Mouse (Mus musculus) activated CD4-positive, CD25-positive, alpha-beta regulatory T cell, adult 4 months (primary cell): Measurements from ENCODE around the gene Gm30191. TPM values are rescaled to one million over a fixed set of nuclear protein-coding genes. Genes with fewer than 3 reads are reported as not detected.
"Not testable (repeated sequence)": the region's sequence is repeated elsewhere in the genome, so short reads cannot be mapped to it uniquely, and the experiment has no call there.

Experiments
- ATAC-seq: one replicate; pipeline ENCODE4 v1.8.0; 2017
- polyA plus RNA-seq, 2 experiments: library from polyadenylated mRNA; unstranded; fragments of 100-300 nt; shearing (Covaris generic); gene quantifications; one replicate each; pipeline ENCODE4 v1.2.1; 2017

Gm30191 gene
- polyA plus RNA-seq, 2 experiments from 2014 or later: not detected

DNA sequence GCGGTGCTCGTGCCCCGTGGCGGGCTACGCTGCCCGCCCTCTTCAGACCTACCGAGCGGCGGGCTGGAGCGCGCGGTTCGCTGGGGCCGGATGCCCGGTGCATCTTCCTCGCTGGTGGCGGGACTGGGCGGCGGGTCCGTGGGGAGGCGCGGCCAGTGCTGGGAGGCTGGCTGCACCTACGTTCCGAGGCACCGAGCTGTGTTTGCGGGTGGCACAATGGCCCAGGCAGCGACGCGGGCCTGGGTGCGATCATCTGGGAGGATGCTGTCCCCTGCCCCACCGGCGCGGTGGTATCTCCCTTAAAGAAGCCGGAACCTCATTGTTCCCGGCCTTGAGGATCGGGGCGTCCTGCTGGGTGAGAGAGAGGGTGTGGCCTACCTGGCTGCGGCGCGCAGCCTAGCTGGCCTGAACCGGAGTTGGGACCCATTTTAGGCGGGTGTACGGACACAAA, 40.9 kb downstream of the Gm30191 start, which contains the start of gene Pdik1l:
TSS of gene Pdik1l (minus strand) at position 321 of the 451 bp plus-strand sequence.
- peak; percentile 76 for ATAC-seq

DNA sequence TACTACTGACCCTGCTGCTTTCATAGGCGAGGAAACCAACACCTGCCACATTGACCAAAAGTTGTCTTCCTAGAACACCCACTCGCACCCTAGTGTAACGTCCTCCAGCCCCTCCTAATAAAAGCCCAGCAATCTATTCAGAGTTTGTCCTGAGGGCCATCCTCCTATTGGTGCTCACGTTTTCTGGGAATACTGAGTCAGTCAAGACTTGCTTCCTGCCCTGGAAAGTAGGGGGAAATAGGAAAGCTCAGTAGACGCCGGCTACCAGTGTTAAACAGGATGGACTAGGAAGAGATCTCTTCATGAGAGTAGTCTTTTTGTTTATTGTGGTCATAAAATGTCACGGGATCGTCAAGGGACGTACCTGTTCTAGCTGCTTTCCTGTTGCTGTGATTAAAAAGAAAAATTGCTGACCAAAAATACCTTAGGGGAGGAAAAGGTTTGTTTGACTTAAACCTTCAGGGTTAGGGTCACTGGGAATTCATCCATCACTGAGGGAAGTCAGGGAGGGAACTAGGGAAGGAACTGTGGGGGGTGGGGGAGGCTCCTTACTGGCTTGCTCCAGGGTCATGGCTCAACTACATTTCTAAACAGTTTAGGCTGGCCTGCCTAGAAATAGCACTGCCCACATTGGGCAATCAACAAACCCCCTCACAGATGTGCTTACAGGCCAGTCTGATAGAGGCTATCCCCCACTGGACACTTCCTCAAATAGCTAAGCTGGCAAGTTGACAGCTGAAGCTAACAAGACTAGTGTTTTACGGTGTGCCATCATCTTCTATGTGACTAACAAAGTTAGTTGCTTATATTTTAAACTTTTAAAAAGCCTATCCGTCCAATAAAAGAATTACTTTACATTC, 41.9 kb downstream of the Gm30191 start:
- ATAC-seq: no peak

DNA sequence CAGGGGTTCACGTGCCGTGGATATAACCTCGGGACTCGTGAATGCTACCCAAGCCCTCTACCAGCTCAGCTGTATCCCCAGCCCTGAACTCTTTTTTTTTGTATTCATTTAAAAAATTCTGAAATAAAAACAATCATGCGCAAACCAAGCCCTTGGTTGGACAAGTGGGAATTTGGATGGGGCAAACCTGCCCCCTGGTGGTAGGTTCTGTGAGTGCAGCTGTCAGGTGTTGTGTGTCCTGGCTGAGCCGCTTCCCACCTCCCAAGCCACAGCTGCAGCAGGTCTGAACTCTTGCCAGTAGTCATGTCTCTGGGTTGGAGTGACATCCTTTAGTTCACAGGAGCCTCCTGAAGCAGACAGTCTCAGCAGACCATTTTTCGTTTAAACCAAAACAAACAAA, 45.3 kb downstream of the Gm30191 start:
- no peak for ATAC-seq

DNA sequence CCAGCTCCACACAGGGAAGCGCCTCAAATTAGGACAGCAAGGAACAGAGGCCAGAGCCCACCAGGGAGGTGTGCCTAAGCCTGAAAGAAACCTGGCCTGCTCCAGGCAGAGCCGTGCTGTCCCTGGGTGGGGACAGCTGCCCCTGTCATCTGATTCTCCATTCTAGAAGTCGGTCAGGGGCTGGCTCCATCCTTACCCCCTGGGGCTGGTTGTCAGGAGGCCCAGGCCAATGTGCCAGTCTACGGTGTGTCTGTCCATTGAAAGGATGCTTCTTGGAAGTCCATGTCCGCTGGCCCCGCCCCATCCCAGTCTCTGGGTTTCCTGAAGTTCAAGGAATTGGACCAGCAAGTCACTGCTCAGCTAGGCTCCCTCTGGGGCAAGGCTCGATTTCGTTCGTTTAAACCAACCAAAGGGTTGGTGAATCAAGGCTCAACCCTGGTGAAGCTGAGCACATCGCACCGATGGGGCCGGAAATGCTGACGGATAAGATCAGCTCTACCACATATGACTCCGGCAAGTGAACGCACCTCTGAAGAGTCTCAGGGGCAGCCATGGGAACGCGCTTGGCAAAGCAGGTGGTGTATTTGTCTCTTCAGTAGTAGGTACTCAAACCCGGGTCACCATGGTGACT, 46.4 kb downstream of the Gm30191 start:
- no peak for ATAC-seq

DNA sequence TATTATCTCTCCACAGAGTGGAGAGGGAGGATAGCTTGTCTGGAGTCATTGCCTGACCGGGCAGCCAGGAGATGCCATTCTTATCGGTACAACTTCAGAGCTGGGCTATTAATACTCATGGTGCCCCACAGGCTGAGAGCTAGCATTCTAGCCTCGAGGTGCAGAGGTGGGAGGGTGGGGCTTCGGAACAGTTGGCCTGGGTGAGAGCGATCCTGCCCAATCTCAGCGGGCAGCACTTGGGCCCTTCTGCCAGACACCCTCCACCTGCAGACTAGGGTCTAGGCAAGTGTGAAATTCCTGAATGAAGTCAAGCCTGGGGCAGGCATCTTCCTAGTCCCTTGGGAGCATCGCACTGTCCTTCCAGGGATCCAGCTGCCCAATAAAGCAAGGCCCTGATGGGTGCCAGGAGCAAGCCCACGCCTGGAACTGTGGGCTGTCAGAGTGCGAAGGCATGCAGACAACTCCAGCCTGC, 47.0 kb downstream of the Gm30191 start:
- no peak for ATAC-seq

DNA sequence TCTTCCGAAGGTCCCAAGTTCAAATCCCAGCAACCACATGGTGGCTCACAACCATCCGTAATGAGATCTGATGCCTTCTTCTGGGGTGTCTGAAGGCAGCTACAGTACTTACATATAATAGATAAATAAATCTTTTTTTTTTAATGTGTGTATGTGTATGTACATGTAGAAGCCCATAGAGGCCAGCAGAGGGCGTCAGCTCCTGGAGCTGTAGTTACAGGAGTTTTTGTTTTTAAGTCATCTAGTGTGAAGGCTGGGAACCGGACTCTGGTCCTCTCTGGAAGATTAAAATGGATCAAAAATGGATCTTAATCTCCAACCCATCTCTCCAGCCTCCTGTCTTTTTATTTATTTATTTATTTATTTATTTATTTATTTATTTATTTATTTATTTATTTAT, 49.4 kb downstream of the Gm30191 start:
- ATAC-seq: not testable (repeated sequence)

DNA sequence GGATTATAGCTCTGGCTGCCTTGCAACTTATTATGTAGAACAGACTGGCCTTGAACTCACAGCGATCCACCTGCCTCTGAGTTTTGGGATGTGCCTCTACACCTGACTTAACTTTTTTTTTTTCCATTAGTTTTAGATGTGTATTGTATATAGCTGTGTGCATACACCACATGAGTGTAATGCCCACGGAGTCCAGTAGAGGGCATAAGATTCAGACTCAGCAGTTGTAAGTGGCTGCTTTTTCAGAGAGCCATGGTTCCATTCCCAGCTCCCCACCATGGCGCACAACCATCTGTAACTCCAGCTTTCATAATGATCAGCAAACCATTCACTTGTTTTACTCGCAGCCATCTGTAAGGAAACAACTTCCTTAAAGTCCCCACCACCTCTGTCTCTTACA, 49.8 kb downstream of the Gm30191 start:
- no peak for ATAC-seq

DNA sequence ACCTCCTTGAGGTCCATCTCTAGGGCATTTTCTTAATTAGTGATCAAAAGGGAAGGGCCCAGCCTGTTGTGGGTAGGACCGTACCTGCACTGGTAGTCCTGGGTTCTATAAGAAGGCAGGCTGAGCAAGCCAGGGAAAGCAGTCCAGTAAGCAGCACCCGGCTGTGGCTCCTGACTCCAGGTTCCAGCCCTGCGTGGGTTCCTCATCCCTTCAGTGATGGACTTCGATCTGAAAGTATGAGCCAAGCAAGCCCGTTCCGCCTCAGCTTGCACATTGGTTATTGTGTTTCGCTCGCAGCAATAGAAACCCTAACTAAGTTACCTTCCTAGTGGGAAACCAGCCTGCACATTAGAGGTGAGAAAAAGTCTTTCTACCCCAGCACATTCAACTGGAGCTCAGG, 50.6 kb downstream of the Gm30191 start:
- ATAC-seq: no peak

DNA sequence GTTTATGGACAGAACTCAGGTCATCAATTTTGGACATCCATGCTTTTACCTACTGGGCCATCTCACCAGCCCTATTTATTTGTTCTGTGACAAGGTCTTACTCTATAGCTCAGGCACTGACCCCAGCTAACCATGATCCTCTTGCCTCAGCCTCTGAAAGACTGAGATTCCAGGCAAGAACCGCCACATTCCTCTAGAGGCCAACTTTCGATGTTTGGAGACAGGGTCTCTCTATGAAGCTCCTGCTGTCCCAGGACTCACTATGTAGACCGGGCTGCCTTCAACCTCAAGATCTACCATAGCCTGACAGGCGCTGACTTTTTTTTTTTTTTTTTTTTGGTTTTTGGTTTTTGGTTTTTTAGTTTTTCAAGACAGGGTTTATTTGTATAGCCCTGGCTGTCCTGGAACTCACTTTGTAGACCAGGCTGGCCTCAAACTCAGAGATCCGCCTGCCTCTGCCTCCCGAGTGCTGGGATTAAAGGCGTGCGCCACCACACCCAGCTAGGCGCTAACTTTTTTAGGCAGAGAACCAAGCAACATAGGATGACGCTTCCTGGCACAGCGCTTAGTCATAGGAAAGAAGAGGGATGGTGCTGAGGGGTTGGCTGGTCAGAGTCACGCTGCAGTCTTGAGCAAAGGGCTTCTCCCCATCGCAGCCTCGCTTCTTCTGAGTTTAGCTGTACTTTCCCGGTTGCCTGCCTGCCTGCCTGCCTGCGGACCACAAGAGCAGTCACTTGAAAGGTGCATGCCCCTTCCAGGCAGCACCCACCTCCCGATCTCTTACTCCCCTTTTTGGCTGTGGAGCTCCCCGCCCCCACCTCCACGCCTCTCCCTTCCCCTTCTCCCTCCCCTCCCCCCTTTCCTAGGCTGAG, 52.1 kb downstream of the Gm30191 start:
- ATAC-seq: no peak

DNA sequence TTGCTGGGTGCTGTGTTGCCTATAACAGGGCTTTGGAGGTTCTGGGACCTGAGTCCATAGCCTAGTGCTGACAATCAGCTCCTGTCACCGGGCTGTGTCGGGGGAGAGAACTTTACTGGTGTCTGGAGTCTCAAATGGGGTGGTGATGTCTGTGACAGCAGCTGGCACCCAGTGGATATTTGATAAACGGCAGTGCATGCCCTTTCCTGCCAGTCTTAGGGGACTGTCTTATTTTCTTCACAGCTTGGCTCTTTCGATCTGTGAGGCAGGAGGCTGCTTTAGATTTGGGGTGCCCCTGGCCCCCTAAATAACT, 52.7 kb downstream of the Gm30191 start:
- no peak for ATAC-seq

Other genes with a start within 250 kb of the Gm30191 start
- 10 to 100 TPM; 16.7 to 20.0 TPM for gene Dhdds, start 246.0 kb upstream of the Gm30191 start, polyA plus RNA-seq
- not detected for gene Lin28a, start 228.1 kb upstream of the Gm30191 start, polyA plus RNA-seq
- under 1 TPM; 0.33 to 0.37 TPM for gene Zfp683, start 193.1 kb upstream of the Gm30191 start, polyA plus RNA-seq
- gene Crybg2, start 186.1 kb upstream of the Gm30191 start, polyA plus RNA-seq: 10 to 100 TPM; 15.7 to 20.2 TPM
- gene Cd52, start 151.9 kb upstream of the Gm30191 start, polyA plus RNA-seq: 1,000 to 10,000 TPM; 3,607 to 4,442 TPM
- 10 to 100 TPM; 33.7 to 34.2 TPM for gene Ubxn11, start 144.4 kb upstream of the Gm30191 start, polyA plus RNA-seq
- gene Sh3bgrl3, start 118.1 kb upstream of the Gm30191 start, polyA plus RNA-seq: 1,000 to 10,000 TPM; 1,097 to 1,279 TPM
- 100 to 1,000 TPM in 1 of 2 experiments, 10 to 100 TPM in 1; 63.2 to 139 TPM for gene Cep85, start 59.8 kb upstream of the Gm30191 start, polyA plus RNA-seq
- gene Gm7534, start 43.9 kb upstream of the Gm30191 start, polyA plus RNA-seq: under 1 TPM in 1 of 2 experiments, not detected in 1; 0.15 TPM
- not detected for gene Catsper4, start 19.6 kb upstream of the Gm30191 start, polyA plus RNA-seq
- not detected for gene Cnksr1, start 8.5 kb upstream of the Gm30191 start, polyA plus RNA-seq
- gene E130218I03Rik, start 3.3 kb upstream of the Gm30191 start, polyA plus RNA-seq: 1 to 10 TPM in 1 of 2 experiments, under 1 TPM in 1; 0.37 to 6.4 TPM
- 1 to 10 TPM; 5.1 to 6.4 TPM for gene Zfp593, start 1.3 kb upstream of the Gm30191 start, polyA plus RNA-seq
- gene Grrp1, start 7.2 kb downstream of the Gm30191 start, polyA plus RNA-seq: not detected
- 10 to 100 TPM; 17.2 to 19.1 TPM for gene Pdik1l, start 41.0 kb downstream of the Gm30191 start, polyA plus RNA-seq
- not detected for gene Trim63, start 68.2 kb downstream of the Gm30191 start, polyA plus RNA-seq
- under 1 TPM; 0.24 to 0.85 TPM for gene Slc30a2, start 96.2 kb downstream of the Gm30191 start, polyA plus RNA-seq
- gene Extl1, start 136.9 kb downstream of the Gm30191 start, polyA plus RNA-seq: 1 to 10 TPM in 1 of 2 experiments, under 1 TPM in 1; 0.16 to 1.4 TPM
- under 1 TPM; 0.70 to 0.90 TPM for gene Pafah2, start 149.4 kb downstream of the Gm30191 start, polyA plus RNA-seq
- gene Stmn1, start 221.4 kb downstream of the Gm30191 start, polyA plus RNA-seq: 100 to 1,000 TPM; 262 to 341 TPM
- 10 to 100 TPM; 23.9 to 27.1 TPM for gene Paqr7, start 249.8 kb downstream of the Gm30191 start, polyA plus RNA-seq